Mouse (Mus musculus) kidney, adult 18-20 months (tissue): ENCODE measurements around the gene Olfr1489.
"Not testable (repeated sequence)": the region's sequence is repeated elsewhere in the genome, so short reads cannot be mapped to it uniquely, and the experiment has no call there.

Experiments
- DNase-seq: peaks from one replicate; pipeline ENCODE4 v3.0.0; 2021

Gene Olfr1489

GRCm38 (mm10) chr19:13631321-13631720 is at the start of gene Olfr1489:
TSS of gene Olfr1489 (plus strand) at chr19:13631621.
- no peak for DNase-seq

GRCm38 (mm10) chr19:13583211-13583610 is 48.2 kb upstream of the Olfr1489 start, which contains the start of gene Olfr1484:
TSS of gene Olfr1484 (plus strand) at chr19:13583511.
- DNase-seq = no peak

- not testable (repeated sequence) for DNase-seq
Observed at GRCm38 (mm10) chr19:13617075-13617474, 14.3 kb upstream of the Olfr1489 start, which contains the start of gene Olfr1487. TSS of gene Olfr1487 (plus strand) at chr19:13617375.

GRCm38 (mm10) chr19:13650791-13651190 is 19.4 kb downstream of the Olfr1489 start, which contains the start of gene Olfr1490:
TSS of gene Olfr1490 (plus strand) at chr19:13651091.
- no peak for DNase-seq
